In the genomic region with DNA sequence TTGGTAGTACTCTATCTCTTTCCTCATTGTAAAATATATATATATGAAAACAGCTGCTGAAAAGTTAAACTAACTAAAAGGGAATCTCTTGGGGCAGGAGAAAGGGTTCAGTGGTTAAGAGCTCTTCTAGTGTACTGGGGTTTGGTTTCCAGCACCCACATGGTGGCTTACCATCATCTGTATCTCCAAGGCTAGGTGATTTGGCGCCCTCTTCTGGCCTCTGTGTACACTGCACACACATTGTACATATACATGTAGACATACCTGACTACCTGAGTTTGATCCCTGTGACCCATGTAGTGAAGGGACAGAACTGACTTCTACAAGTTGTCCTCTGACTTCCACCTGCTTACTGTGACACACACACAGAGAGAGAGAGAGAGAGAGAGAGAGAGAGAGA, we compare ENCODE assay signal across 25 mouse cellular contexts. TPM values are rescaled to one million over a fixed set of nuclear protein-coding genes. Genes with fewer than 3 reads are reported as not detected.
A peak's percentile ranks its signal among the peaks of the same experiment; 100 is the strongest.
DNase-seq lines count a peak whose midpoint lies in the region; ATAC-seq and TF ChIP-seq lines count a peak whose summit lies in the region.
"Had no signal": no experiment of that assay in that cellular context is flagged by ENCODE, and none has a peak within 500 bp of the region (broad histone marks: within the 10 kb centered on the region; RNA-seq: fewer than 3 reads in every experiment).

No protein-coding gene starts in this region.

- H3K4me1 ChIP-seq in kidney, postnatal 0 days (replicated peaks; ENCODE audit: insufficient read depth, low read length): peaks cover 3% of the 10 kb centered on the region; the same call in 1 of the 2 replicates
- no peaks in the 10 kb centered on the region for H3K4me1 ChIP-seq in midbrain, postnatal 0 days (ENCODE audit: insufficient read depth, low read length)
- peaks cover 3% of the 10 kb centered on the region for H3K4me1 ChIP-seq in midbrain, embryonic 13.5 days (replicated peaks)
- H3K4me1 ChIP-seq in liver, postnatal 0 days (ENCODE audit: insufficient read depth): no peaks in the 10 kb centered on the region
- peaks cover 3% of the 10 kb centered on the region; the same call in 1 of the 2 replicates for H3K4me1 ChIP-seq in forebrain, embryonic 12.5 days

- no peaks in the 10 kb centered on the region for H3K36me3 ChIP-seq in kidney, postnatal 0 days (ENCODE audit: insufficient read depth, low read length)
- H3K36me3 ChIP-seq in midbrain, postnatal 0 days (ENCODE audit: insufficient read depth, low read length): no peaks in the 10 kb centered on the region
- H3K36me3 ChIP-seq in midbrain, embryonic 13.5 days: no peaks in the 10 kb centered on the region
- no peaks in the 10 kb centered on the region for H3K36me3 ChIP-seq in liver, postnatal 0 days (replicated peaks; ENCODE audit: insufficient read depth, low read length)
- H3K36me3 ChIP-seq in forebrain, embryonic 12.5 days (replicated peaks): no peaks in the 10 kb centered on the region
- H3K36me3 ChIP-seq: embryonic facial prominence, embryonic 12.5 days; heart, embryonic 13.5 days; hindbrain, embryonic 13.5 days; kidney, embryonic 15.5 days; limb, embryonic 10.5 days; lung, embryonic 15.5 days; neural tube, embryonic 13.5 days had no signal

- 13% methylated on average over 1 of the region's 1 CpGs for WGBS in kidney, postnatal 0 days
- WGBS in midbrain, postnatal 0 days: 44% methylated on average over 1 of the region's 1 CpGs
- WGBS in midbrain, embryonic 13.5 days: 25% methylated on average over 1 of the region's 1 CpGs
- 25% methylated on average over 1 of the region's 1 CpGs for WGBS in liver, postnatal 0 days (ENCODE audit: insufficient replicate concordance)
- WGBS in forebrain, embryonic 12.5 days: 29% methylated on average over 1 of the region's 1 CpGs

- peaks cover 20% of the 10 kb centered on the region for H3K27me3 ChIP-seq in kidney, postnatal 0 days (ENCODE audit: insufficient read depth, low read length)
- peaks cover 8% of the 10 kb centered on the region; the same call in 1 of the 2 replicates for H3K27me3 ChIP-seq in midbrain, postnatal 0 days (ENCODE audit: insufficient read depth, low read length)
- H3K27me3 ChIP-seq in midbrain, embryonic 13.5 days: peaks cover 29% of the 10 kb centered on the region
- H3K27me3 ChIP-seq in liver, postnatal 0 days (ENCODE audit: insufficient read depth, low read length): peaks cover 24% of the 10 kb centered on the region
- peaks cover 27% of the 10 kb centered on the region for H3K27me3 ChIP-seq in forebrain, embryonic 12.5 days

- no peak for ATAC-seq in kidney, postnatal 0 days (replicated peaks; ENCODE audit: low FRiP score, low read depth)
- no peak for ATAC-seq in midbrain, postnatal 0 days (ENCODE audit: low FRiP score)
- no peak for ATAC-seq in midbrain, embryonic 13.5 days
- no peak for ATAC-seq in liver, postnatal 0 days
- no peak for ATAC-seq in forebrain, embryonic 12.5 days (ENCODE audit: low FRiP score)
- ATAC-seq: activated CD4-positive, CD25-positive, alpha-beta regulatory T cell, adult 4 months; Patski had no signal

- no peaks in the 10 kb centered on the region for H3K9me3 ChIP-seq in kidney, postnatal 0 days (replicated peaks; ENCODE audit: low read length)
- H3K9me3 ChIP-seq in midbrain, postnatal 0 days (ENCODE audit: low read length): no peaks in the 10 kb centered on the region
- H3K9me3 ChIP-seq in midbrain, embryonic 13.5 days: no peaks in the 10 kb centered on the region
- 0 out of 2 replicates have a peak, but pooled peaks cover 2% of the 10 kb centered on the region for H3K9me3 ChIP-seq in liver, postnatal 0 days (ENCODE audit: low read length)
- no peaks in the 10 kb centered on the region for H3K9me3 ChIP-seq in forebrain, embryonic 12.5 days
- H3K9me3 ChIP-seq: embryonic facial prominence, embryonic 12.5 days; heart, embryonic 13.5 days; hindbrain, embryonic 13.5 days; limb, embryonic 10.5 days; lung, embryonic 15.5 days; neural tube, embryonic 13.5 days had no signal

- 0 out of 2 replicates have a peak, but pooled peaks have one; percentile 6 for TF ChIP-seq CTCF in kidney, postnatal 0 days (IDR thresholded peaks at IDR 0.05; ENCODE audit: low read depth)
- TF ChIP-seq CTCF in midbrain, postnatal 0 days (IDR thresholded peaks at IDR 0.05): peak; percentile 14; the same call in 1 of the 2 replicates
- TF ChIP-seq CTCF in liver, postnatal 0 days (IDR thresholded peaks at IDR 0.05; ENCODE audit: low read depth): peak; percentile 37

- no peak overlapping the region for H3K4me3 ChIP-seq in kidney, postnatal 0 days (replicated peaks; ENCODE audit: low read depth, low read length)
- H3K4me3 ChIP-seq in midbrain, postnatal 0 days (ENCODE audit: low read depth, low read length): no peak overlapping the region
- no peak overlapping the region for H3K4me3 ChIP-seq in midbrain, embryonic 13.5 days (replicated peaks)
- no peak overlapping the region for H3K4me3 ChIP-seq in liver, postnatal 0 days (ENCODE audit: low read depth, low read length)
- no peak overlapping the region for H3K4me3 ChIP-seq in forebrain, embryonic 12.5 days (replicated peaks)
- H3K4me3 ChIP-seq: embryonic facial prominence, embryonic 12.5 days; heart, adult 2 months; heart, embryonic 13.5 days; hindbrain, embryonic 13.5 days; kidney, embryonic 15.5 days; limb, embryonic 10.5 days; lung, embryonic 15.5 days; myocyte; neural tube, embryonic 13.5 days had no signal

- no peak for DNase-seq in kidney, postnatal 0 days (ENCODE audit: low spot score)
- no peak for DNase-seq in kidney, adult 8-10 months
- DNase-seq in midbrain, postnatal 0 days (ENCODE audit: low spot score): no peak
- DNase-seq in ES-CJ7 (ENCODE audit: low read depth, low spot score): peak; percentile 46
- DNase-seq in liver, postnatal 0 days: no peak
- no peak for DNase-seq in ovary, adult 18-20 months (ENCODE audit: low spot score)
- DNase-seq: adrenal gland, adult 8-10 months; cerebellum, adult 18-20 months; cerebellum, postnatal 25 days; gastrocnemius, postnatal 25 days; heart, adult 2 months; midbrain, embryonic 14.5 days; thymus, adult 2 months had no signal

- H3K4me2 ChIP-seq in kidney, postnatal 0 days (ENCODE audit: low read length): no peak overlapping the region
- H3K4me2 ChIP-seq in midbrain, postnatal 0 days (ENCODE audit: low read depth, low read length, poor library complexity, severe bottlenecking): no peak overlapping the region
- H3K4me2 ChIP-seq in midbrain, embryonic 13.5 days (replicated peaks): no peak overlapping the region
- H3K4me2 ChIP-seq in liver, postnatal 0 days (ENCODE audit: low read depth, low read length): no peak overlapping the region
- H3K4me2 ChIP-seq in forebrain, embryonic 12.5 days: no peak overlapping the region
- H3K4me2 ChIP-seq: embryonic facial prominence, embryonic 12.5 days; heart, embryonic 13.5 days; hindbrain, embryonic 13.5 days; kidney, embryonic 15.5 days; lung, embryonic 15.5 days; neural tube, embryonic 13.5 days had no signal

- H3K27ac ChIP-seq in kidney, postnatal 0 days: no peak overlapping the region
- no peak overlapping the region for H3K27ac ChIP-seq in midbrain, postnatal 0 days (ENCODE audit: low read depth, low read length)
- no peak overlapping the region for H3K27ac ChIP-seq in midbrain, embryonic 13.5 days
- H3K27ac ChIP-seq in liver, postnatal 0 days (ENCODE audit: low read depth): no peak overlapping the region
- H3K27ac ChIP-seq in forebrain, embryonic 12.5 days: no peak overlapping the region
- H3K27ac ChIP-seq: embryonic facial prominence, embryonic 12.5 days; heart, adult 2 months; heart, embryonic 13.5 days; hindbrain, embryonic 13.5 days; kidney, embryonic 15.5 days; limb, embryonic 10.5 days; lung, embryonic 15.5 days; neural tube, embryonic 13.5 days had no signal

- TF ChIP-seq EP300 in liver, postnatal 0 days (IDR thresholded peaks at IDR 0.05; ENCODE audit: low read depth): no peak

- H3K9ac ChIP-seq in kidney, postnatal 0 days (ENCODE audit: low read depth, low read length): no peak overlapping the region
- H3K9ac ChIP-seq in midbrain, postnatal 0 days (replicated peaks; ENCODE audit: low read length, poor library complexity, severe bottlenecking): no peak overlapping the region
- no peak overlapping the region for H3K9ac ChIP-seq in midbrain, embryonic 13.5 days (replicated peaks)
- H3K9ac ChIP-seq in liver, postnatal 0 days (replicated peaks): no peak overlapping the region
- H3K9ac ChIP-seq in forebrain, embryonic 12.5 days: no peak overlapping the region
- H3K9ac ChIP-seq: embryonic facial prominence, embryonic 12.5 days; heart, embryonic 13.5 days; hindbrain, embryonic 13.5 days; kidney, embryonic 15.5 days; lung, embryonic 15.5 days; neural tube, embryonic 13.5 days had no signal

RNA-seq across cellular contexts. Expression of gene Flt3, which starts 5.2 kb away (rescaled TPM):
- polyA plus RNA-seq in kidney, postnatal 0 days (2015; fragmentation: Nextera tagmentation; extraction: Ambion mirVana): 0.06 and 0.08 TPM in 2 replicates
- total RNA-seq in midbrain, postnatal 0 days (2014; rRNA removed): 2.5 and 2.6 TPM in 2 replicates
- 2.0 TPM in 2 replicates for polyA plus RNA-seq in midbrain, postnatal 0 days (2015; fragmentation: Nextera tagmentation; extraction: Ambion mirVana)
- 0.09 and 0.12 TPM in 2 replicates for polyA plus RNA-seq in midbrain, embryonic 13.5 days (2015; fragmentation: Nextera tagmentation; extraction: Ambion mirVana)
- polyA plus RNA-seq in liver, postnatal 0 days (2015; fragmentation: Nextera tagmentation; extraction: Ambion mirVana): 1.3 and 1.5 TPM in 2 replicates
- 0.05 and 0.11 TPM in 2 replicates for polyA plus RNA-seq in forebrain, embryonic 12.5 days (2016; fragmentation: Nextera tagmentation; extraction: Ambion mirVana)
- total RNA-seq: gastrocnemius, postnatal 25 days had no signal

RNA-seq across cellular contexts. Expression of gene Pan3, which starts 34.9 kb away (rescaled TPM):
- 62.5 and 69.9 TPM in 2 replicates for polyA plus RNA-seq in kidney, postnatal 0 days (2015; fragmentation: Nextera tagmentation; extraction: Ambion mirVana)
- 38.9 and 66.7 TPM in 2 replicates for total RNA-seq in midbrain, postnatal 0 days (2014; rRNA removed)
- 51.3 and 61.4 TPM in 2 replicates for polyA plus RNA-seq in midbrain, postnatal 0 days (2015; fragmentation: Nextera tagmentation; extraction: Ambion mirVana)
- 68.3 and 75.8 TPM in 2 replicates for polyA plus RNA-seq in midbrain, embryonic 13.5 days (2015; fragmentation: Nextera tagmentation; extraction: Ambion mirVana)
- 25.2 and 29.9 TPM in 2 replicates for polyA plus RNA-seq in liver, postnatal 0 days (2015; fragmentation: Nextera tagmentation; extraction: Ambion mirVana)
- 43.4 and 55.1 TPM in 2 replicates for polyA plus RNA-seq in forebrain, embryonic 12.5 days (2016; fragmentation: Nextera tagmentation; extraction: Ambion mirVana)
